Mouse (Mus musculus) brain, embryonic 14.5 days (tissue): ENCODE data around the gene Wfdc6a.

Experiments
- CTCF ChIP-seq: fragments of 200-500 bp; IDR thresholded peaks from 2 replicates; pipeline ENCODE4 v1.5.1; 2012; ENCODE audit warnings: inconsistent platforms, mild to moderate bottlenecking, moderate library complexity, borderline replicate concordance; ENCODE audit not compliant: insufficient read depth, insufficient read length; ENCODE audit errors: extremely low read depth
- POLR2A ChIP-seq: fragments of 200-500 bp; IDR thresholded peaks from 2 replicates; pipeline ENCODE4 v1.6.1; 2012; ENCODE audit warnings: mild to moderate bottlenecking, inconsistent platforms, borderline replicate concordance; ENCODE audit not compliant: poor library complexity, insufficient read depth, insufficient read length, severe bottlenecking; ENCODE audit errors: extremely low read depth

DNA sequence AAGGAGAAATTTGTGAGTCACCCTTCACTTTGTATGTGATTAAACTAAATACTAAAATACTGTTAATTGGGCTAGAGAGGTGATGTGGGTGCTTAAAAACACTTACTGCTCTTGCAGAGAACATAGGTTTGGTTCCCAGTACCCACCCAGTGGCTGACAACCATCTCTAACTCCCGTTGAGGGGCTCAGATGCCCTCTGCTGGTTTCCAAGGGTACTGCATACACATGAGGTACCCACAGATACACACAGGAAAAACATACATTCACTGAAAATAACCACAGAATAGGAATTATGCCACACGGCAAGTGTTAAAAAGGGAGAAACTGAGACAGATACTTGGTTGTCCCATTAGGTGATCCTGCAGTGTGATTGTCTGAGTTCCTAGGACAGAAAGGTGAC is 18.2 kb downstream of the Wfdc6a start:
- TF ChIP-seq CTCF: peak; percentile 31; the same call in 1 of the 2 replicates
- TF ChIP-seq POLR2A: no peak
